Mouse (Mus musculus): Measurements from ENCODE around the gene Defa33. TPM values are rescaled to one million over a fixed set of nuclear protein-coding genes. Genes with fewer than 3 reads are reported as not detected.
"Not testable (repeated sequence)": the region's sequence is repeated elsewhere in the genome, so short reads cannot be mapped to it uniquely, and the experiment has no call there.

The Defa33 gene
- not detected in 2 replicates for polyA plus RNA-seq (2016; fragmentation: Nextera tagmentation; extraction: Ambion mirVana)

GRCm38 (mm10) chr8:21391511-21391910 lies at the start of gene Defa33:
TSS of gene Defa33 (plus strand) at chr8:21391811.
- not testable (repeated sequence) for ATAC-seq (ENCODE audit: low FRiP score); H3K4me1 ChIP-seq; H3K27ac ChIP-seq; H3K9ac ChIP-seq; H3K27me3 ChIP-seq; H3K36me3 ChIP-seq (replicated peaks); H3K9me3 ChIP-seq; H3K4me3 ChIP-seq (replicated peaks); H3K4me2 ChIP-seq
- no CpG with 5 or more reads among the region's 2 CpGs for WGBS

- H3K9ac ChIP-seq; ATAC-seq (ENCODE audit: low FRiP score); H3K27me3 ChIP-seq; H3K4me3 ChIP-seq (replicated peaks); H3K9me3 ChIP-seq; H3K27ac ChIP-seq; H3K4me2 ChIP-seq; H3K4me1 ChIP-seq; H3K36me3 ChIP-seq (replicated peaks): not testable (repeated sequence)
- WGBS = no CpG with 5 or more reads among the region's 2 CpGs
These were observed 13.4 kb upstream of the Defa33 start, which contains the start of gene Defa2 for GRCm38 (mm10) chr8:21378215-21378614. TSS of gene Defa2 (plus strand) at chr8:21378515.

- H3K9me3 ChIP-seq; H3K4me2 ChIP-seq; H3K4me1 ChIP-seq; H3K27me3 ChIP-seq; H3K4me3 ChIP-seq (replicated peaks); H3K27ac ChIP-seq; H3K9ac ChIP-seq; ATAC-seq (ENCODE audit: low FRiP score); H3K36me3 ChIP-seq (replicated peaks): not testable (repeated sequence)
- WGBS = no CpG with 5 or more reads among the region's 1 CpGs
These were observed 35.5 kb downstream of the Defa33 start, which contains the start of gene Defa36 for GRCm38 (mm10) chr8:21427111-21427510. TSS of gene Defa36 (plus strand) at chr8:21427411.

Other genes starting within 250 kb of the Defa33 start
- gene Defa22, start 229.5 kb upstream of the Defa33 start, polyA plus RNA-seq (2016; fragmentation: Nextera tagmentation; extraction: Ambion mirVana) = not detected in 2 replicates
- not detected in 2 replicates for gene Defa31, start 200.2 kb upstream of the Defa33 start, polyA plus RNA-seq (2016; fragmentation: Nextera tagmentation; extraction: Ambion mirVana)
- not detected in 2 replicates for gene Gm15293, start 190.2 kb upstream of the Defa33 start, polyA plus RNA-seq (2016; fragmentation: Nextera tagmentation; extraction: Ambion mirVana)
- gene Gm15292, start 142.1 kb upstream of the Defa33 start, polyA plus RNA-seq (2016; fragmentation: Nextera tagmentation; extraction: Ambion mirVana) = not detected in 2 replicates
- not detected in 2 replicates for gene Defa27, start 76.3 kb upstream of the Defa33 start, polyA plus RNA-seq (2016; fragmentation: Nextera tagmentation; extraction: Ambion mirVana)
- not detected in 2 replicates for gene Defa29, start 64.8 kb upstream of the Defa33 start, polyA plus RNA-seq (2016; fragmentation: Nextera tagmentation; extraction: Ambion mirVana)
- gene Defa2, start 13.3 kb upstream of the Defa33 start, polyA plus RNA-seq (2016; fragmentation: Nextera tagmentation; extraction: Ambion mirVana) = not detected in 2 replicates
- gene Defa36, start 35.6 kb downstream of the Defa33 start, polyA plus RNA-seq (2016; fragmentation: Nextera tagmentation; extraction: Ambion mirVana) = not detected in 2 replicates
- not detected in 2 replicates for gene Gm7849, start 64.7 kb downstream of the Defa33 start, polyA plus RNA-seq (2016; fragmentation: Nextera tagmentation; extraction: Ambion mirVana)
- not detected in 2 replicates for gene Defa20, start 117.4 kb downstream of the Defa33 start, polyA plus RNA-seq (2016; fragmentation: Nextera tagmentation; extraction: Ambion mirVana)
- not detected in 2 replicates for gene Defa32, start 137.2 kb downstream of the Defa33 start, polyA plus RNA-seq (2016; fragmentation: Nextera tagmentation; extraction: Ambion mirVana)
- not detected in 2 replicates for gene Defa37, start 173.6 kb downstream of the Defa33 start, polyA plus RNA-seq (2016; fragmentation: Nextera tagmentation; extraction: Ambion mirVana)
- gene Defa28, start 191.2 kb downstream of the Defa33 start, polyA plus RNA-seq (2016; fragmentation: Nextera tagmentation; extraction: Ambion mirVana) = not detected in 2 replicates
- gene Gm7861, start 202.7 kb downstream of the Defa33 start, polyA plus RNA-seq (2016; fragmentation: Nextera tagmentation; extraction: Ambion mirVana) = not detected in 2 replicates
- gene Defa26, start 226.4 kb downstream of the Defa33 start, polyA plus RNA-seq (2016; fragmentation: Nextera tagmentation; extraction: Ambion mirVana) = not detected in 2 replicates

Measured in forebrain, embryonic 12.5 days (tissue).